Mouse (Mus musculus): Measurements from ENCODE around the gene Carhsp1.

GRCm38 (mm10) chr16:8663022-8663421 is 8.9 kb downstream of the Carhsp1 start:
- no peak for TF ChIP-seq CTCF (conservative IDR thresholded peaks at IDR 0.05; ENCODE audit: low read length)
- no peak for TF ChIP-seq NANOG (IDR thresholded peaks at IDR 0.05; ENCODE audit: borderline replicate concordance, low read length)
- TF ChIP-seq POU5F1 (IDR thresholded peaks at IDR 0.05; ENCODE audit: borderline replicate concordance, low read length): no peak
